Mouse (Mus musculus): ENCODE measurements around the gene E2f1.

DNA sequence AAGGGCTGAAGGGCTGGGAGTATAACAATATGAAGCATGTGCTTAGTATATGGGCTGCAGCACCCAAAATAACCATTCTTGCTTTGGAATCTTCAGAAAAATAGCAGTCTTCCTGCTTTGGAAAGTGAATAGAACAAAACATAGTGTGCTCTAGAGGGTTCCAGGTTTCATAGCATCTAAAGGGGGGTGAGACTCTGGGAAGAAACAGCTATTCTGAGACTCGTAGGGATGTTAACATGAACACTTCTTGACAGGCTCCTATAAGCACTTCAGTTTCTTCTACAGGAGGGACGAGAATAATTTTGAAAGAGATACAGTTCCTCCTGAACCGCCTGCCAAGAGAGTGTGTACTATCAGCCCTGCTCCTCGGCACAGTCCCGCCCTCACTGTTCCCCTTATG is 52.3 kb downstream of the E2f1 start:
- TF ChIP-seq POLR2A (IDR thresholded peaks at IDR 0.05; ENCODE audit: low read depth, low read length) (no peak), CTCF (conservative IDR thresholded peaks at IDR 0.05; ENCODE audit: insufficient read depth, insufficient read length, low read depth, low read length) (no peak)

Measured in kidney, adult 2 months (tissue).